Mouse (Mus musculus) MEL (cell line): ENCODE measurements at regions not wholly inside any gene's neighbourhood (a gene's known extent, or its start where the extent isn't known, plus 50 kb on each side); places are given as distances from the start of the nearest gene placed in this dataset.
"Not testable (repeated sequence)": the region's sequence is repeated elsewhere in the genome, so short reads cannot be mapped to it uniquely, and the experiment has no call there.

Experiments
- DNase-seq: peaks from one replicate; pipeline ENCODE4 v3.0.0; 2011; ENCODE audit warnings: low read depth, low spot score
- H3K27ac ChIP-seq: 2 replicates; pipeline ENCODE4 v1.5.1; 2012; ENCODE audit warnings: low read depth, mild to moderate bottlenecking, control low read depth, low read length, moderate library complexity; ENCODE audit not compliant: control insufficient read depth
- H3K27me3 ChIP-seq, 2 experiments: fragments of 150-350 bp in 1 of 2; sonication (generic) in 1 of 2; 2 replicates each; pipeline ENCODE4 v1.6.1; 2012; ENCODE audit warnings: low read length in 2 of 2, mild to moderate bottlenecking in 2 of 2, improper control_type of control experiment in 1 of 2, moderate library complexity in 1 of 2; ENCODE audit not compliant: insufficient read depth in 2 of 2, control insufficient read depth in 1 of 2
- H3K36me3 ChIP-seq, 2 experiments: 2 replicates each; pipeline ENCODE4 v1.6.1; 2012 to 2014; ENCODE audit warnings: low read length in 2 of 2, improper control_type of control experiment in 1 of 2, inconsistent platforms in 1 of 2, mild to moderate bottlenecking in 1 of 2; ENCODE audit not compliant: insufficient read depth in 2 of 2, control insufficient read depth in 1 of 2
- H3K4me1 ChIP-seq, 2 experiments: fragments of 150-350 bp in 1 of 2; sonication (generic) in 1 of 2; 2 replicates each; pipeline ENCODE4 v1.6.1; 2012; ENCODE audit warnings: low read length in 2 of 2, improper control_type of control experiment in 1 of 2, mild to moderate bottlenecking in 1 of 2; ENCODE audit not compliant: insufficient read depth in 2 of 2, control insufficient read depth in 1 of 2
- H3K4me3 ChIP-seq, 2 experiments: fragments of 150-350 bp in 1 of 2; sonication (generic) in 1 of 2; 2 replicates each; pipeline ENCODE4 v1.5.1; 2012; ENCODE audit warnings: low read depth in 2 of 2, low read length in 2 of 2, mild to moderate bottlenecking in 2 of 2, moderate library complexity in 2 of 2, control low read depth in 1 of 2, improper control_type of control experiment in 1 of 2; ENCODE audit not compliant: control insufficient read depth in 1 of 2, insufficient read depth in 1 of 2
- H3K79me2 ChIP-seq: 2 replicates; pipeline ENCODE4 v1.6.1; 2012; ENCODE audit warnings: mild to moderate bottlenecking, low read length, moderate library complexity; ENCODE audit not compliant: control insufficient read depth, poor library complexity, insufficient read depth
- H3K9ac ChIP-seq: 2 replicates; pipeline ENCODE4 v1.6.1; 2012; ENCODE audit warnings: low read depth, mild to moderate bottlenecking, control low read depth, low read length, moderate library complexity; ENCODE audit not compliant: control insufficient read depth, poor library complexity, severe bottlenecking
- H3K9me3 ChIP-seq: fragments of 150-350 bp; sonication (generic); replicated peaks from 2 replicates; pipeline ENCODE4 v1.6.1; 2012; ENCODE audit warnings: mild to moderate bottlenecking, low read length, improper control_type of control experiment, moderate library complexity; ENCODE audit not compliant: insufficient read depth
- CHD2 ChIP-seq: IDR thresholded peaks from 2 replicates; pipeline ENCODE4 v1.6.1; 2011; ENCODE audit warnings: low read length, improper control_type of control experiment
- CTCF ChIP-seq, 3 experiments: IDR thresholded peaks in 2 of 3; conservative IDR thresholded peaks in 1 of 3; 2 replicates each; pipeline ENCODE4 v1.5.1; 2011 to 2012; ENCODE audit warnings: low read length in 3 of 3, low read depth in 2 of 3, mild to moderate bottlenecking in 2 of 3, improper control_type of control experiment in 1 of 3, inconsistent platforms in 1 of 3, mixed read lengths in 1 of 3, moderate library complexity in 1 of 3; ENCODE audit not compliant: control insufficient read depth in 1 of 3, insufficient read depth in 1 of 3, poor library complexity in 1 of 3, severe bottlenecking in 1 of 3
- EP300 ChIP-seq, 2 experiments: IDR thresholded peaks; 2 replicates each; pipeline ENCODE4 v1.6.1; 2011; ENCODE audit warnings: improper control_type of control experiment in 2 of 2, low read length in 2 of 2, low read depth in 1 of 2, mild to moderate bottlenecking in 1 of 2
- ETS1 ChIP-seq: IDR thresholded peaks from 2 replicates; pipeline ENCODE4 v1.6.1; 2012; ENCODE audit warnings: low read depth, mild to moderate bottlenecking, inconsistent platforms, low read length, improper control_type of control experiment, moderate library complexity
- HCFC1 ChIP-seq: IDR thresholded peaks from 2 replicates; pipeline ENCODE4 v1.6.1; 2012; ENCODE audit warnings: low read depth, mild to moderate bottlenecking, inconsistent platforms, low read length, improper control_type of control experiment, moderate library complexity
- KAT2A ChIP-seq: conservative IDR thresholded peaks from 2 replicates; pipeline ENCODE4 v1.6.1; 2012; ENCODE audit warnings: low read depth, low read length, improper control_type of control experiment, inconsistent platforms
- MYC ChIP-seq: IDR thresholded peaks from 2 replicates; pipeline ENCODE4 v1.6.1; 2011; ENCODE audit warnings: low read depth, mild to moderate bottlenecking, low read length, improper control_type of control experiment, moderate library complexity
- POLR2AphosphoS2 ChIP-seq: IDR thresholded peaks from 2 replicates; pipeline ENCODE4 v1.6.1; 2011; ENCODE audit warnings: low read length, improper control_type of control experiment
- POLR2AphosphoS5 ChIP-seq: IDR thresholded peaks from 2 replicates; pipeline ENCODE4 v1.6.1; 2012; ENCODE audit warnings: low read depth, borderline replicate concordance, mild to moderate bottlenecking, inconsistent platforms, low read length, moderate library complexity, mixed read lengths
- RCOR1 ChIP-seq: IDR thresholded peaks from 2 replicates; pipeline ENCODE4 v1.6.1; 2012; ENCODE audit warnings: low read depth, mild to moderate bottlenecking, inconsistent platforms, low read length, improper control_type of control experiment
- ZMIZ1 ChIP-seq: IDR thresholded peaks from 2 replicates; pipeline ENCODE4 v1.6.1; 2012; ENCODE audit warnings: low read depth, mild to moderate bottlenecking, inconsistent platforms, low read length, improper control_type of control experiment, moderate library complexity
- ZNF384 ChIP-seq: IDR thresholded peaks from 2 replicates; pipeline ENCODE4 v1.6.1; 2012; ENCODE audit warnings: low read depth, mild to moderate bottlenecking, inconsistent platforms, low read length, improper control_type of control experiment

- H3K4me1 ChIP-seq, H3K9me3 ChIP-seq, H3K36me3 ChIP-seq, DNase-seq, H3K79me2 ChIP-seq, H3K27me3 ChIP-seq, H3K4me3 ChIP-seq, H3K27ac ChIP-seq, H3K9ac ChIP-seq: not testable (repeated sequence)
Observed at GRCm38 (mm10) chrX:170809909-170810308, 137.5 kb downstream of the Asmt start.

GRCm38 (mm10) chrX:170815381-170815780, 142.9 kb downstream of the Asmt start:
- Histone ChIP-seq H3K27ac (no peak overlapping the region), H3K4me1 (no peaks in the 10 kb centered on the region), H3K27me3 (no peaks in the 10 kb centered on the region), H3K9ac (no peak overlapping the region), H3K79me2 (no peaks in the 10 kb centered on the region), H3K36me3 (no peaks in the 10 kb centered on the region), H3K4me3 (no peak overlapping the region), H3K9me3 (no peaks in the 10 kb centered on the region)
- DNase-seq: peak; percentile 3
- no peak for TF ChIP-seq ZMIZ1
- TF ChIP-seq CHD2: no peak
- TF ChIP-seq MYC: no peak
- no peak for TF ChIP-seq RCOR1
- no peak for TF ChIP-seq POLR2AphosphoS5
- no peak for TF ChIP-seq ZNF384
- TF ChIP-seq HCFC1: no peak
- no peak for TF ChIP-seq EP300 (IDR thresholded peaks at IDR 0.05; ENCODE audit: low read depth in 1 of 2, low read length in 2 of 2)
- TF ChIP-seq POLR2AphosphoS2: no peak
- TF ChIP-seq KAT2A: no peak
- TF ChIP-seq ETS1: no peak
- TF ChIP-seq CTCF (IDR thresholded peaks at IDR 0.05 in 2 of 3, conservative IDR thresholded peaks at IDR 0.05 in 1 of 3; ENCODE audit: control insufficient read depth in 1 of 3, insufficient read depth in 1 of 3, low read depth in 2 of 3, low read length in 3 of 3, poor library complexity in 1 of 3, severe bottlenecking in 1 of 3): no peak

GRCm38 (mm10) chrX:170841108-170841507, 168.7 kb downstream of the Asmt start:
- not testable (repeated sequence) for H3K9ac ChIP-seq, DNase-seq, H3K36me3 ChIP-seq, H3K27me3 ChIP-seq, H3K27ac ChIP-seq, H3K4me3 ChIP-seq, H3K9me3 ChIP-seq, H3K79me2 ChIP-seq, H3K4me1 ChIP-seq

- not testable (repeated sequence) for DNase-seq, H3K36me3 ChIP-seq, H3K4me3 ChIP-seq, H3K9me3 ChIP-seq, H3K79me2 ChIP-seq, H3K27me3 ChIP-seq, H3K9ac ChIP-seq, H3K27ac ChIP-seq, H3K4me1 ChIP-seq
Observed at GRCm38 (mm10) chrX:170841551-170841950, 169.1 kb downstream of the Asmt start.

- DNase-seq: peak; percentile 1
- H3K9ac ChIP-seq, H3K79me2 ChIP-seq, H3K9me3 ChIP-seq, H3K4me1 ChIP-seq, H3K27ac ChIP-seq, H3K27me3 ChIP-seq, H3K36me3 ChIP-seq, H3K4me3 ChIP-seq: not testable (repeated sequence)
Observed at GRCm38 (mm10) chrX:170842878-170843465, 170.5 kb downstream of the Asmt start.
